Mouse (Mus musculus): ENCODE measurements at regions not wholly inside any gene's neighbourhood (a gene's known extent, or its start where the extent isn't known, plus 50 kb on each side); places are given as distances from the start of the nearest gene placed in this dataset.

GRCm38 (mm10) chr17:49281344-49281743 lies 146.8 kb upstream of the Mocs1 start:
- no peak for TF ChIP-seq GATA1 (IDR thresholded peaks at IDR 0.05; ENCODE audit: low read length)
- TF ChIP-seq TAL1 (IDR thresholded peaks at IDR 0.05; ENCODE audit: low read length), result no peak
